Mouse (Mus musculus) heart, adult 2 months (tissue): ENCODE data around the gene Gpatch11.

Experiments used
- CTCF ChIP-seq: fragments of 200-600 bp; IDR thresholded peaks from 2 replicates; pipeline ENCODE4 v1.8.1; 2022; ENCODE audit warnings: antibody characterized with exemption, mild to moderate bottlenecking, moderate library complexity
- EP300 ChIP-seq: fragments of 200-500 bp; IDR thresholded peaks from 2 replicates; pipeline ENCODE4 v1.6.1; 2011; ENCODE audit warnings: low read depth, low read length, control low read depth; ENCODE audit not compliant: insufficient read depth

DNA sequence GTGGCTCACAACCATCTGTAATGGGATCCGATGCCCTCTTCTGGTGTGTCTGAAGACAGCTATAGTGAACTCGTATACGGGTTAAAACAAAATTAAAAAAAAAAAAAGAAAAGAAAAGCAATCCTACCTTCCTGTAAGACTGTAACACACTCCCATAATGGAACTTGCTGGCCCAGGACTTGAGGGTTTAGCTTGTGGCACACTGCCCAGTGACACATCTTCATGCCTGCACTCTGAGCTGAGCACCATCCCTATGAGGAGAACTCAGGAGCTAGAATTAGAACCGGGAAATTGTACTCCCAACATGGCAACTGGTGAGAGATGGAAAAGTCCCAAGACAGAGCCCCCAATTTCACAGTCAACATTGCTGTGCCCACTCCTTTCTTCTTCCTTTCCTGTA is 47.9 kb downstream of the Gpatch11 start:
- no peak for TF ChIP-seq CTCF
- no peak for TF ChIP-seq EP300
